Mouse (Mus musculus): ENCODE results near the gene Rin2. TPM values are rescaled to one million over a fixed set of nuclear protein-coding genes. Genes with fewer than 3 reads are reported as not detected.

The Rin2 gene
- total and polyA plus RNA-seq, 3 experiments = 0.44 TPM; not detected in 2

DNA sequence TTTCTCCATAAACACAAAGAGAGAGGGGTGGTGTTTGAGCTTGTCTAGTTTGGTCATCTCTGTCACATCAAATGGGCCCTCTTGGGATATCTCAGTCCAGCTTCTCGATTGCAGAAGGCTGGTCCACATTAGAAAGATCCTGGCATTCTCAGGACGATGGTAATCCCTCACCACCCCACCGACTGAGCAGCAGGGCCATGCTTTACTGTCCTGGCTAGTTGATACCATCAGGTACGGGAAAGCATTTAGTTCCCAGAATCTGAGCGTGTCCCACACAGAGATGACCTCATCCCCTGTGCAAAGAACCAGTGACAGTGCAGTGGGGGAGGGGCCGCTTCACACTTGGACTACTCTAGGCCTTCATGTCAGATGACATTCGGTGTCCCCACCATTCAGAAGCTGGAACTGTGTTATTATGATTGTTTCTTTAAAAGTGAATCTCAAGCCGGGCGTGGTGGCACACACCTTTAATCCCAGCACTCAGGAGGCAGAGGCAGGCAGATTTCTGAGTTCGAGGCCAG lies 128.9 kb downstream of the Rin2 start:
- Histone ChIP-seq H3K27me3 (ENCODE audit: insufficient read depth, low read length) (no peaks in the 10 kb centered on the region), H3K9me3 (replicated peaks) (peaks cover 55% of the 10 kb centered on the region), H3K4me1 (ENCODE audit: insufficient read depth, low read depth, low read length) (no peaks in the 10 kb centered on the region), H3K4me3 (ENCODE audit: low read depth, low read length) (no peak overlapping the region), H3K36me3 (replicated peaks) (no peaks in the 10 kb centered on the region)
- no peak for TF ChIP-seq TAL1 (conservative IDR thresholded peaks at IDR 0.05; ENCODE audit: low read depth, low read length)
- TF ChIP-seq POLR2AphosphoS5 (IDR thresholded peaks at IDR 0.05; ENCODE audit: insufficient replicate concordance, low read depth, low read length) = no peak
- TF ChIP-seq GATA1 (IDR thresholded peaks at IDR 0.05; ENCODE audit: borderline replicate concordance, low read length) = no peak
- no peak for TF ChIP-seq GATA2 (IDR thresholded peaks at IDR 0.05; ENCODE audit: borderline replicate concordance, low read depth, low read length)
- TF ChIP-seq CTCF (IDR thresholded peaks at IDR 0.05; ENCODE audit: low read depth, low read length) = no peak
- no peak for DNase-seq (ENCODE audit: low spot score)
- no peak for ATAC-seq (ENCODE audit: extremely low read depth, insufficient number of reproducible peaks, low FRiP score, poor library complexity, severe bottlenecking)

GRCm38 (mm10) chr2:145804524-145804923 lies 129.5 kb downstream of the Rin2 start:
- peaks cover 49% of the 10 kb centered on the region for H3K9me3 ChIP-seq (replicated peaks)
- no peak for ATAC-seq (ENCODE audit: extremely low read depth, insufficient number of reproducible peaks, low FRiP score, poor library complexity, severe bottlenecking)
- DNase-seq (ENCODE audit: low spot score) = no peak
- no peaks in the 10 kb centered on the region for H3K27me3 ChIP-seq (ENCODE audit: insufficient read depth, low read length)
- no peaks in the 10 kb centered on the region for H3K36me3 ChIP-seq (replicated peaks)
- TF ChIP-seq CTCF (IDR thresholded peaks at IDR 0.05; ENCODE audit: low read depth, low read length) (no peak), POLR2AphosphoS5 (IDR thresholded peaks at IDR 0.05; ENCODE audit: insufficient replicate concordance, low read depth, low read length) (no peak), TAL1 (conservative IDR thresholded peaks at IDR 0.05; ENCODE audit: low read depth, low read length) (no peak), GATA1 (IDR thresholded peaks at IDR 0.05; ENCODE audit: borderline replicate concordance, low read length) (no peak), GATA2 (IDR thresholded peaks at IDR 0.05; ENCODE audit: borderline replicate concordance, low read depth, low read length) (no peak)
- H3K4me1 ChIP-seq (ENCODE audit: insufficient read depth, low read depth, low read length) = no peaks in the 10 kb centered on the region
- no peak overlapping the region for H3K4me3 ChIP-seq (ENCODE audit: low read depth, low read length)

- no peak for TF ChIP-seq TAL1 (conservative IDR thresholded peaks at IDR 0.05; ENCODE audit: low read depth, low read length)
- TF ChIP-seq CTCF (IDR thresholded peaks at IDR 0.05; ENCODE audit: low read depth, low read length) = no peak
- no peak for TF ChIP-seq GATA1 (IDR thresholded peaks at IDR 0.05; ENCODE audit: borderline replicate concordance, low read length)
- TF ChIP-seq GATA2 (IDR thresholded peaks at IDR 0.05; ENCODE audit: borderline replicate concordance, low read depth, low read length) = no peak
- no peak for TF ChIP-seq POLR2AphosphoS5 (IDR thresholded peaks at IDR 0.05; ENCODE audit: insufficient replicate concordance, low read depth, low read length)
- ATAC-seq (ENCODE audit: extremely low read depth, insufficient number of reproducible peaks, low FRiP score, poor library complexity, severe bottlenecking) (no peak), DNase-seq (ENCODE audit: low spot score) (no peak)
- no peaks in the 10 kb centered on the region for H3K27me3 ChIP-seq (ENCODE audit: insufficient read depth, low read length)
- H3K36me3 ChIP-seq (replicated peaks) = no peaks in the 10 kb centered on the region
- no peak overlapping the region for H3K4me3 ChIP-seq (ENCODE audit: low read depth, low read length)
- no peaks in the 10 kb centered on the region for H3K4me1 ChIP-seq (ENCODE audit: insufficient read depth, low read depth, low read length)
- H3K9me3 ChIP-seq (replicated peaks) = peaks cover 45% of the 10 kb centered on the region
These were observed 132.3 kb downstream of the Rin2 start for GRCm38 (mm10) chr2:145807276-145807675.

- TF ChIP-seq POLR2AphosphoS5 (IDR thresholded peaks at IDR 0.05; ENCODE audit: insufficient replicate concordance, low read depth, low read length) = no peak
- TF ChIP-seq TAL1 (conservative IDR thresholded peaks at IDR 0.05; ENCODE audit: low read depth, low read length) = no peak
- no peak for TF ChIP-seq GATA1 (IDR thresholded peaks at IDR 0.05; ENCODE audit: borderline replicate concordance, low read length)
- no peak for TF ChIP-seq GATA2 (IDR thresholded peaks at IDR 0.05; ENCODE audit: borderline replicate concordance, low read depth, low read length)
- TF ChIP-seq CTCF (IDR thresholded peaks at IDR 0.05; ENCODE audit: low read depth, low read length) = no peak
- DNase-seq (ENCODE audit: low spot score) (no peak), ATAC-seq (ENCODE audit: extremely low read depth, insufficient number of reproducible peaks, low FRiP score, poor library complexity, severe bottlenecking) (no peak)
- Histone ChIP-seq H3K9me3 (replicated peaks) (peaks cover 39% of the 10 kb centered on the region), H3K4me3 (ENCODE audit: low read depth, low read length) (no peak overlapping the region), H3K4me1 (ENCODE audit: insufficient read depth, low read depth, low read length) (no peaks in the 10 kb centered on the region), H3K27me3 (ENCODE audit: insufficient read depth, low read length) (no peaks in the 10 kb centered on the region), H3K36me3 (replicated peaks) (no peaks in the 10 kb centered on the region)
These were observed 133.2 kb downstream of the Rin2 start for GRCm38 (mm10) chr2:145808251-145808650.

- DNase-seq (ENCODE audit: low spot score) = no peak
- Histone ChIP-seq H3K36me3 (replicated peaks) (no peaks in the 10 kb centered on the region), H3K9me3 (replicated peaks) (peaks cover 35% of the 10 kb centered on the region), H3K4me3 (ENCODE audit: low read depth, low read length) (no peak overlapping the region), H3K4me1 (ENCODE audit: insufficient read depth, low read depth, low read length) (no peaks in the 10 kb centered on the region), H3K27me3 (ENCODE audit: insufficient read depth, low read length) (no peaks in the 10 kb centered on the region)
- TF ChIP-seq CTCF (IDR thresholded peaks at IDR 0.05; ENCODE audit: low read depth, low read length) = no peak
- TF ChIP-seq GATA1 (IDR thresholded peaks at IDR 0.05; ENCODE audit: borderline replicate concordance, low read length) = no peak
- no peak for ATAC-seq (ENCODE audit: extremely low read depth, insufficient number of reproducible peaks, low FRiP score, poor library complexity, severe bottlenecking)
These were observed 133.7 kb downstream of the Rin2 start for GRCm38 (mm10) chr2:145808667-145809066.

DNA sequence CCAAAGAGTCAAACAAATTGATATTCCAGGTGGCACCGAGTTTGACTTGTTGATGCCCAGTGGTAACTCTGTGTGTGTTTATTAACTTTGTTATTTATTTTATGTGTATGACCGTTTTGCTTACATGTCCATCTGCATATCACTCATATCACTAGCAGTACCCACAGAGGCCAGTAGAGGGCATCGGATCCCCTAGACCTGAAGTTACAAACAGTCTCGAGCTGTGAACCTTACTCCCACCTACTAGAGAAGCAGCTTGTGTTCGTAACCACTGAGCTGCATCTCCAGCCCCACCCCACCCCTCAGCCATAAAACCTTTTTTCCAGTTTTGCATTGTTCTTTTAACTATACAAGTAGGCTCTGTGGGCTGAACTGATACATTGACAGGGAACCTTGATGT lies 135.7 kb downstream of the Rin2 start:
- H3K36me3 ChIP-seq (replicated peaks) = no peaks in the 10 kb centered on the region
- no peaks in the 10 kb centered on the region for H3K4me1 ChIP-seq (ENCODE audit: insufficient read depth, low read depth, low read length)
- ATAC-seq (ENCODE audit: extremely low read depth, insufficient number of reproducible peaks, low FRiP score, poor library complexity, severe bottlenecking) = no peak
- H3K27me3 ChIP-seq (ENCODE audit: insufficient read depth, low read length) = no peaks in the 10 kb centered on the region
- no peak overlapping the region for H3K4me3 ChIP-seq (ENCODE audit: low read depth, low read length)
- DNase-seq (ENCODE audit: low spot score) = no peak
- H3K9me3 ChIP-seq (replicated peaks) = peaks cover 25% of the 10 kb centered on the region
- TF ChIP-seq CTCF (IDR thresholded peaks at IDR 0.05; ENCODE audit: low read depth, low read length) (no peak), GATA1 (IDR thresholded peaks at IDR 0.05; ENCODE audit: borderline replicate concordance, low read length) (no peak), GATA2 (IDR thresholded peaks at IDR 0.05; ENCODE audit: borderline replicate concordance, low read depth, low read length) (no peak), TAL1 (conservative IDR thresholded peaks at IDR 0.05; ENCODE audit: low read depth, low read length) (no peak), POLR2AphosphoS5 (IDR thresholded peaks at IDR 0.05; ENCODE audit: insufficient replicate concordance, low read depth, low read length) (no peak)

All from G1E (cell line).